Mouse (Mus musculus) fibroblast of lung, adult 2 months (primary cell): Measurements from ENCODE around the gene Exph5.
A peak's percentile ranks its signal among the peaks of the same experiment; 100 is the strongest.

Experiments
- DNase-seq: peaks from one replicate; pipeline ENCODE4 v3.0.0-alpha.2; 2011; ENCODE audit warnings: low read depth

The Exph5 gene

DNA sequence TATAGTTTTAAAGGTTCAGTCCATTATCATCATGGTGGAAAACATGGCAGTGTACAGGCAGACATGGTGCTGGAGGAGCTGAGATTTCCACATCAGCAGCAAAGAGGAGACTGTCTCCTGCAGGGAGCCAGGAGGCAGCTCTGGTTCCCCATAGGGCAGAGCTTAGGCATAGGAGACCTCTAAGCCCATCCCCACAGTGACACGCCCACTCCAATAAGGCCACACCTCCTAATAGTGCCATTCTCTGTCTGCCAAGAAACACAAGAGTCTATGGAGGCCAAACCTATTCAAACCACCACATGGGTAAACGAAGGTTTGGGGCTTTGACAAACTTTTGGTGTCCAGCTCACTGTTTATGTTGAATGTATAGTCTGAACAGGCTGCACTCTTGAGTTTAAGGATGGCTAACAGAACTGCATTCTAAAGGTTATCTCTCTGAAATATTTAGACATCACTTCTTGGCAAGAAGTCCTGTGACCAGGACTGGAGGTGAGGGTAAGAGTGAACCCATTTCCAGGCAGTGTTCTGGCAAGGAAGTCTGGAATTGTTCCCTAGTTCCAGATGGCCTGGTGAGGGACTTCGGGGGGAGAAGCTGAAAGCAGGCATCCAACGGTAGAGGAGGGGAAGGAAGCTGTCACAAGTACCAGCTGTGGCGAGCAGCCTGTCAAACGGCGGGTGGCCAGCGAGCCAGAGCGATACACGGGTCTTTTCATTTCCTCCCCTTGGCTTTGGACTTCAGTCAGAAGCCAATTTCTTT lies 19.6 kb downstream of the Exph5 start:
- DNase-seq, result no peak

DNA sequence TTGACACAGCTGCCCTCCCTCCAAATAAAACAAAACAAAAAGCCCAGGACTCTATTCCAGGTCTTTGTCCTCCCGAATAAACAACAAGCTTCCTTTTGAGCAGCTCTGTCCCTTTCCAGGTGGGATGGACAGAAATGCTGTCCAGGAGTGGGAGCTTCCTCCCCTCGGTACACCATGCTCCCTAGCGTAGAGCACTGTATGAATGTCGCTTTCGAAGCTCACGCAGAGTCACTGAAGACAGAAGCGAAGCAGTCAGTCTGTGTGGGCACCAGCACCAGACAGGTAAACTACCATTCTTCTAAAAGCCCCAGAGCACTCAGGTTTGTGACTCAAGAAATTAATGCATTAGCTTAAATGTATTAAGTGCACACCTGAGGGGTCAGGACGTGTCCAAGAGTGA lies 20.2 kb downstream of the Exph5 start:
- DNase-seq, result no peak

DNA sequence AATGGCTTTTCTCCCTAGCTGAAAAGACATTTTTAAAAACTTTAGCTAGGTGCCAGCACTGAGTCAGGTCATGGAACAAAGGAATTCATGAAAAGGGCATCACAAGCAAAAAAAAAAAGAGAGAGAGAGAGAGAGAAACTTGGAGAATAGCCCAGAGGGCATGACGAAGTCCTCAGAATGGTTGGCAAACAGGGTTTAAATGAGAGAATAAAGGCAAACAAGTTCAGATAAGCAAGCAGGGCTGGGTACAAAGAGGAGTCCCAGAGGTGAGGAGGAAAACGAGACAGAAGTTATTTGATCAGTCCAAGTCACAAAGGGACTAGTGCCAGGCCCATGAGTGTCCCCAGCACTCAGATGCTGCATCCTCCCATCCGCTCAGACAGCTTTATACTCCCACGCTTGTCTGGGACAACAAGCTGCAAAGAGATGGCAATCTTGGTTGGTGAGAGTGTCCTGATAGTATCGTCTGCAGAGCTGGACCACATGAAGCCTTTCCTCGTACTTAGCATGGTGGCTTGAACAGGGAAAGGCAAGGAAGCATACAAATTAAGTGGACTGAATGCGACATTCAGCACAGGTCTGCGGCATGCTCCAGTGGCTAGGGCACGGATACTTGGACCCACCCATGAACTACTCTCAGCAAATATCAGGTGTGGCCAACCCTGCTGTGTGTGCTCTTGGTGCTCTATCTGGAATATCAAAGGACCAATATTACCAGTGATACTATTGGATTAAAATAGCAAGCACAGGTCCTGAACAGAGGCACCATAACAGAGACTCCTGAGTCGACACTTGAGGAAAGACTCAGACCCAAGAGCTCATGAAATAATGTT lies 22.2 kb downstream of the Exph5 start:
- peak; percentile 29 for DNase-seq

DNA sequence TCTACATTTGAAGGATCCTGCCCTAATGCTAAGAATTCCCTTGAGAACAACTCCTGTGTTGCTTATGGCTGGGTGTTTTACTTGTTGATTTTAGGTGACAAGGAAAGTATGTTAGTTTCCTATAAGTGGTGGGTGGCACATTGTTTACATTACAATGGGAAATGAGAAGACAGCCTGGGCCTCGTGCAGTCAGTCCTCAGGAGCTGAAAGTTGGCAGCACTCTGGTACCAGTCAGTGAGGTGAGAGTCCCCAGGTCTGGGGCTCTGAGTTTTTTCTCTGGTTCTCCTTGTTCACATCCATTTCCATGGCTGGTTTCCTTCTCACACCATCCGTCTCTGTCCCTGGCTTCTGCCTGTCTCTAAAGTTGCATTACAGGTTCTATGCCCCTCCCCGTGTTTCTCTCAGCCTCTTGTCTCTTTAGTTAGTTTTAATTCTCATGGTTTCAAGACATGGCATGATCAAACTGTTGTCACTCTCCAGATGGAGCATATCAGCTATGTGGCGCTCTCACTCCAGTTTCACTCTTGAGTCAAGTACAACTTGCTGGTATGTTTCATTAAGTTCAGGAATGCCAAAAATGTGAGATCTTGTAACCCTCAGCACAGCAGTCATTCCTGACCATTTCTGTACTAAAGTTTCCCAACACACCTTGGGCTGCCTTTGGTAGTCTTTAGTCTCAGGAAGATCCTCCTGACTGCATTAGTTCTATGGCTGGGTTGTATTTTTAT lies 24.1 kb downstream of the Exph5 start:
- DNase-seq, result no peak

DNA sequence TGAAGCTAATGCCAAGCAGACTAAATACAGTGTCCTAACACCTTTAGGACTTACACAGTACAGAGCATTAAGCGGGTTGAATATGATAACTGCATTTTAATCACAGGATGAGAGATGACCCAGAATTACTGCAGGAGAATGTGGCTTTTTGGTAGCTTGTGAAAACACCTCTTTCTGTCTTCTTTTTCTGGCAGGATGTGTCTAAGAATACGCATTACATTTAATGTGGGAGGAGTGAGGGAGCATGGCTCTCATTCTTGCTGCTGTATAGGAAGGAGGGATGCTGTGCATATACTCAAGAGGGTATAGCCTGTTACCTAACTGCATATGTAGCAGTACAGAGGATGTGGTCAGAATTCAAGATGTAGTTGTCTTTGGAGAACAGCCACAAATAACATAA lies 26.7 kb downstream of the Exph5 start:
- DNase-seq, result no peak

DNA sequence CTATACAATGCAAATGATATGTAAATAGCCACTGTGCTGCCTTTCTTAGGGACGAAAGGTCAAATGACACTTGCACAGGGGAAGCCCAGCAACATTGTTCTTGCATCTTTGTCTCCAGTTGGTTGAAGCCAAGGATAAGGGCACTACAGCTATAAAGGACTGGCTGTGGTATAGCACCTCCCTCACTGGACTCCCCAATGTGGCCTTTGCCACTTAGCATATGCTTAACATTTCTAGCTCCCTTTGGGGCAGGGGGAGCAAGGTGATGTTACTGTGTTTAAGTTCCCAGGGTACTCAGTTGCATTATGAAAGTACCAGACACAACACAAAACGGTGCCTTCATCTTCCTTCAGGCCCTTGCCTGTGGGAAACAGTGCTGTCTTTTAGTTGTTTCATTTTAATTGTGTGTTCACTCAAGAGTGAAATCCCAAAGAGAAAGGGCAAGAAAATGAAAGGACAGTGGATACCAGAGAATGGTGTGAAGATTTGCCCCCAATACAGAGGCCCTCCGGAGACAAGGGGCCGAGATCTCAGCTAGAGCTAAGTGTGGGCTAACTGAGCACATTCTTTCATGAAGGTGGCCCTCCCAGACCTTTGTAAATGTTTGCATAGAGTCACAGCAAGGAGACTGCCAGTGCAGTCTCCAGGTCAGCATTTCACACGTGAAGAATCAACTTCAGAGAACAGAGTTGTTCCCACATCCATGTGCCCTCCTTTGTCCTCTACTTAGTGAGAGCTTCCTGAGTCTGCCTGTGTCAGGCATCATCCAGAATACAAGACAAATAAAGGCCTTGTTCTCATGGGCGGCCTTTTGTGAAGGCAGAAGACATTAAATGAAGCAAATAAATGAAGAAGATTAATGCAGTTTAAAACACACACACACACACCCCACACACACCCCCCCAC lies 28.1 kb downstream of the Exph5 start:
- DNase-seq, result no peak

DNA sequence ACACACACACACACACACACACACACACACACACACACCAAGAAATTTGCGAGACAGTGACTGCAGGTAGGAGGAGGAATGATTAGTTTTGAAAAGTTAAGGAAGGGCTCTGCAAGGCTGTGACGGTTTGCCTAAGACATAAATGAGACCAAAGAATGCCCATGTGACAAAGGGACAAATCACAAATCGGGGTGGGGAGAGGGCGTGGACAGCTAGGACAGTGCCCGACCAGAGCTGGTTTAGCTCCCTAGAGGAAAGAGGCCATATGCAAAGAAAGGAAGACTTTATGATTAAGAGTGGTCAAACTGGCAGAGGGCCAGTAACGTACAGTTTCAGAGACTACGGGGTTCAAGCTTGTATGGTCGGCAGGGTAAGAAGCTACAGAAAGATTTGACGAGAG lies 28.8 kb downstream of the Exph5 start:
- DNase-seq, result no peak

DNA sequence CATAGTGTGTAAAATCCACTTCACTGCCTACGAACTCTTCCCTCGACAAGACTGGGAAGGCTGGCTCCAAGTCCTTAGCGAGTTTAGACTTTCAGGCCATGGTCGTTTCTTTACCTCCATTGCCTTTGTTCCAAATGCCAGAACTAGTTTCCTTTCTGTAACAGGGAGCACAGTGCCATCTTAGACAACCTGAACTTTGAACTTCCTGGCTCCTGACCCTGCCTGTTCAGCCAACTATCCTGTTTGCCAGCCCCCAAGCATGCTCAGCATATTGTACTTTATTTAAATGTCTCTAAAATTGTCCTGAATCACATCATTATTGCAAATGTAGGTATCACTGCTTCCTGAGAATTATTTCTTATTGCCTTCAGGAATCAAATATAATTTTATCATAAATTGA lies 32.0 kb downstream of the Exph5 start:
- DNase-seq, result no peak

DNA sequence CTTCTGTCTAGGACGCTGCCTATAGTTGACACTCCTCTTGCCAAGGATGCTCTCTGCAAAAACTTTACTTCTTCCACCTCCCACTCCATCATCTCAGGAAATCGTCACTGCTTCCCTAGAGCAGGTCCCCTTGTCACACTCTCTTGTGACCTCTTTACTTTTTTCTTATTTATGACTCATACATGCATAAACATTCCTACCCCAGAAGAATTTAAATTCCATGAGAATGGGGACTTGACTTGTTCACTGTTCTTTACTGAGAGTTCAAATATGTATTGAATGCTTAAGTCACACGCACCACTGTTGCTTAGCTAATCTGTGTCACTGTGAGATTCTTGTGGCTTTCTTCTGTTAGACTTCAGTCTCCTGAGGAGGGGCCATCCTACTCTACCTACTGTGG lies 33.7 kb downstream of the Exph5 start:
- no peak for DNase-seq

DNA sequence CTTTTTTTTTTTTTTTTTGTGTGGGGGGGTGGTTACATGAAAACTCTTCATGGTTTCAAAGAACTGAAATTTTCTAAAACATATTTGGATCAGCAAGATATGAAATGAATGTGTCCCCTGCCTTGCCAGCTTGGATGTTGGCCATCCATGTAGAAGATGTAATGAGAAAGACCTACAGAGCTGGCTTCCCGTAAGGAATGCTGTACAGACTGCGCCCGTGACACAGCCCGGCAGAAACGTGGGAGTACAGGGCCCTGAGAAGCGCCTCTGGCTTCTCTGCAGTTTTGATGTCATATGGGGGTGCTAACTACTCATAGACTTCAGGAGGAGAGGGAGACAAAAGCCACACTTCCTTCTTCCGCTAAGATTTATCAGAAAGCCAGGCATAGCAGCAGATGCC lies 38.1 kb downstream of the Exph5 start:
- no peak for DNase-seq

DNA sequence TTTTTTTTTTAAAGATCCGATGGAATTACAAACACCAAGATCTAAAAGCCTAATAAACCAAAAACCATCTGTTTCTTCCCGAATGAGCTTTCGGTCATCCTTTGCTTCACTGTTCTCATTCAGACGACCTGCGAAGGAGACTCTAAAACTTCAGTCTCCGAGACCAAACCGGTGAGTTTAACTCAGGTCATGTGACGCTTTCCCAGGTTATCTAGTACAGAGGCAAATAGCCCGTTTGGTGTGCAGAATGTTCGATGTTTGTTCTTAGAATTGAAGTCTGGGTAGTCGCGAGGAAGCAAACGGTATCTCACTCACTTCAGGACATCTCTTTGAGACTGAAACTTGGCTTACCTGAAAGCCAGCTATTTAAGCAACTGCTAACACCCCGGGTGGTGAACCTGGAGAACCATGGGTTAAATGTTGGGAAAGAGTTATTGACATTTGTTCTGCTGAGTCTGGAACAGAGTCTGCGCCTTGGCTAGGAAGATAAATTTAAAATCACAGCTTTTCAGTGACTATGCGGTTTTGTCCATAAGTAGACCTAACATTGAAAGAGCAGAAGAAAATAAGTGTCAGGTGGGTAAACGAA lies 39.0 kb downstream of the Exph5 start:
- DNase-seq, result no peak

DNA sequence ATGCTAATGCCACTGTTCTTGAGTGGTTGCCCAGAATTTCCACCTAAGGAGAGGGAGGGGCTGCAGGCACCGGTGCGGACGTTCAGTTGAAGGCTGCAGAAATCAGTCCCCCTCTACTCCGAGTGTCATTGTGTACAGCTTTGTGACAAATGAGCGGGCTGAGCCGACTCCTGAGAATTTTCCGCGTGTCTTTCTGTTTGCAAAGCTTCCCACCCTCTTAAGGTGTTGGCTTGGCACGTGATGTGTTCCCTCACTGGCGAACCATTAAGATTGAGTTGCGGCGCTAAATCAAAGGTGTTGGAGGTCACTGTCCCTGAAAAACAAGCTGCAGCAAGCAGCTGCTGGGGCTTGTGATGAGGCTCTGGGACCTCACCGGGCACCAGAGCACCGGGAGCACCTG lies 39.5 kb downstream of the Exph5 start:
- DNase-seq, result no peak

DNA sequence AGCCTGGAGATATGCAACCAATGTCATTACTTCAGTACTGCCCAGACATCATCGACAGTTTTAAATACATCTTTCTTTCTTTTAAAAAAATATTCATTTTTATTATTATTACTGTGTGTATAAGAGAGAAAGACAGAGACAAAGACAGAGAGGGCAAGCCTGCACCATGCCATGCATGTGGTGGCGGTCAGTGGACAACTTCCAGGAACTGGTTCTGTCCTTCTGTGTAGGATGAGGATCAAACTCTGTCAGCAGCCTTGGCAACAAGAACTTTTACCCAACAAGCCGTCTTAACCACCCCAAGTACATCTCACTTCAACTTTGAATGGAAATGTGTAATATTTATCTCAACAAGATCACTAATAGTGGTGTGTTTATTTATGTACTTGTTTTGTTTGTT lies 40.5 kb downstream of the Exph5 start:
- DNase-seq, result no peak

DNA sequence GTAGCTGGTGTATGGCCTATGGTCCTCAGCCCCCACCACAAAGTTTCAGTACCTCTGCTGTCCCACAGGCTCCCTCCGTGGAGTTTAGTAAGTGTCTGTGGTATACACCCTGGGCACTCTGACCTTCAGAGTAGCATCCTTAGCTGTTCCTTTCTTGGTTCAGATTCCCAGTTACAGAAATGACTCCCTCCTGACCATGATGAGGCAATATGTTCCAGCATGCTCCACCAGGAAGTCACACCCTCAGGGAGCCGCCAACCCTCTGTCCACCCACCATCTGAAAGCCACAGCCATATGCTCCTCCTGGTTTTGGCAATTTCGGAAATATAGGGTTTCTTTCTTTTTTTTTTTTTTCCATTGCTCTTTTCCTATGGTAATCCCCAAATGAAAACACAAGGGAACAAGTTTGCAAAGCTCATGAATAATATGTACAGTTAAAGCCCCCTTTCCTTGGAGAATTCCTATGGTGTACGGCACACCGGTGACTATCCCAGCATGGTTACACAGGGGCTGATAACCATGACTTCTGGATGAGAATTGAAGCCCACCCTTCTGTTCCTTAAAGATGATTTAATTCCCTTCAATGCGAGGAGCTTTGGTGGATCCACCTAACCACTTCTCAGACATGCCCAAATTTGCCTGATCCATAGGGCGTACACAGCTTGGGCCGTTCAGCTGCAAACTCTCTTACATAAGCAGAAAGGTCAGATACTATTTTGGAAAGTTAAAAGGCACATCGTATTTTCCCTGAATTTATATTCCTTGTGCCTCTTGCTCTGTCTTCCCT lies 43.4 kb downstream of the Exph5 start:
- no peak for DNase-seq

DNA sequence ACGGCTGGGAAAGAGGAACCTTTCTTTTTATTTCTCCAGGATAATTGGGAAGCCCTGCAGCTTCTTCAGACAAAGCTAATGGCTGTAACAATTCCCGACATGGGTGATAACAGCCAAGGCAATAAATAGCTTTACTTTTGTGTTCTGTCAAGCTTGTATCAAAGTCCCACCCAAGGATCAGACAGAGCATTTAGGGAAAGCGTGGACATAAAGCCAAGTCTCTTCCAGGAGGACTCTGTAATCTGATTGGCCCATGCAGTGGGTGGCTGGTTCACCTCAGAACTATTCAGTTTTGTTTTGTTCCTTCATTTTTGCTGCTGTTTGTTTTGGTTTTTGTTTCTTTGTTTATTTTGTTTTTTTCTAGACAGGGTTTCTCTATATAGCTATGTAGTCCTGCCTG lies 44.3 kb downstream of the Exph5 start:
- no peak for DNase-seq

DNA sequence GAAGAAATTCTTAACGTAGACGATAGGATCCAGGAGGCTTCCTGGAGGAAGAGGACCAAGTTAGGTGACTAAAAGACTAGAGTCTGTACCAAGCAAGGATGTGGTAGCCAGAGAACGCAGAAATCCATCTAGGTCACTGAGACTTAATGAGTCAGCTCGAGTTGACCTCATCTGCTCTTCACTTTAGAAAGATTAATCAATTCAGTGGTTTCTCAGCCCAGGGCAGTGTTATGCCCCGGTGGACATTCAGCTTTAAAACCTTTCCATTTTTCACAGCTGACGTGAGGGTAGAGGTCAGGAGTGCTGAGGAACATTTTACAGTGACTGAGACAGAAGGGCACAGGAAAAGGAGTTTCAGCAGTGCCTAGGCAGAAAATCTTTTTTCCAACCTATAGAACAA lies 44.9 kb downstream of the Exph5 start:
- DNase-seq, result no peak

DNA sequence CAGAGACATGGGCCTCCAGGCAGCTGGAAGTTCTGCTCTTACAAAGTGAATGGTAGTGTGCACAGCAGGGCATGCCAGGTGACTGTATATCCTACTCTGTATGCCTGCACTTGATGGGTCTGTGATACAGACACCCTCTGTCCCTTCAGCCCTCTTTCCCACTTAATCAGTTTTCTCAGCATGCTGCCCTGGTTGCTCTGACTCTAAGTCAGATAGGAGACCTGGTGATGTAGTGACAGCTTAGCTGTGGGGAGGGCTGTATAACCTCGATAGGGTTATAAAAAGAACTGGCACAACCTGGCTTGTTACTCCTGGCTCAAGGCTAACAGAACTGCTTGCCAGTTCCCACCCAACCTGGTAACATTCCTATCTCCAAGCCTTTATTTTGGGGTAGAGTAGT lies 47.7 kb downstream of the Exph5 start:
- DNase-seq, result no peak

DNA sequence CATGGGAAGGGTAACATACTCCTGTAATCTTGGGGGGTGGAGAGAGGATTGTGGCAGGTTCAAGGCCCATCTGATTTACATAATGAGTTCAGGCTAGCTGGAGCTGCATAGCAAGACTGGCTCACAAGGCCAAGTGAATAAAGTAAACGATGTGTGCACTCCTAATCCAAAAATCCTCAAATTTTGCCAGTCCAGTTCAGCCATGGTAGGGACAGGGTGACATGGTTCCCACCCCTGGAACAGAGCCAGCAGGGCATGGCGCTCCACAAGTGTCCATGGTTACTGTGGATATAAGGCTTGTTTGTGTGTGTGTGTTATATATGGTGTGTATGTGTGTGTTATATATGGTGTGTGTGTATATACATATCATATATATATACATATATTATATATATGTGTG lies 48.9 kb downstream of the Exph5 start:
- no peak for DNase-seq

DNA sequence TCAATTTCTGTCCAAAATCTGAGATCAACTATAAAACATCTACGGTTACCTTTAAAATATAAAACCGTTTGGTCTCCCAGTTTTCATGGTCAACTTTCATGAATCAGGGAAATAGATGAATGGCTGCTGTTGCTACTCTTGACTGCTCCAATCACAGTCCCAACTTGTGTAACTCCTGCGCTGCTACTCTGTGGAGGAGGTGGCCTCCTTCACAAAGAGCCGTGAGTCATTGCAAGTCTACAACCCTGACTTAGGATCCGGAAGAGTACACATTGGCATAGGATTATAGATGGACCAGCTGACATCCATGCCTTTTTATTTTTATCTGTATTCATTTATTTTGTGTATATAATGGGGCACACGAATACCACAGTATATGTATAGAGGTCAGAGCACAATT lies 50.4 kb downstream of the Exph5 start:
- DNase-seq, result no peak

DNA sequence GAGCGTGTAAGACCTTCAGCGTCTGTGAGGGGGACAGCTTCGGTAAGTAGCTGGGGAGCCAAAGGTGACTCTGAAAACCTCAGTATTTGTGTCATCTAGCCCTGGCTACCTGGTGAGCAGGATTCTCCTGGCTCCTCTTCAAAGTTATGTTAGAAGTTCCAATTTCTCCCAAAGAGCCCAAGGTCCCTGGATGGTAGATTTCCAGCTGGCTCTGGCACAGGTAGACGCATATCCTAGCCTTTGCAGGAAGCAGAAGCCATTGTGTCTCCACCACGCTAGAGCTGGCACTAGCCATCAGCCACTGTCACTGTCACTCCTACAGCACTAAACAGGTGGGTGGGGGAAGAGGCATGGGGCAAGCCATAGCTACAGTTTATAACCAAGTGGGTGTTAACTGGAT lies 51.7 kb downstream of the Exph5 start:
- no peak for DNase-seq
